Mouse (Mus musculus): ENCODE results near the gene Mcat.

The Mcat gene

GRCm38 (mm10) chr15:83575543-83575942 lies 12.0 kb upstream of the Mcat start:
- DNase-seq (ENCODE audit: low spot score in 2 of 2), result no peak

DNA sequence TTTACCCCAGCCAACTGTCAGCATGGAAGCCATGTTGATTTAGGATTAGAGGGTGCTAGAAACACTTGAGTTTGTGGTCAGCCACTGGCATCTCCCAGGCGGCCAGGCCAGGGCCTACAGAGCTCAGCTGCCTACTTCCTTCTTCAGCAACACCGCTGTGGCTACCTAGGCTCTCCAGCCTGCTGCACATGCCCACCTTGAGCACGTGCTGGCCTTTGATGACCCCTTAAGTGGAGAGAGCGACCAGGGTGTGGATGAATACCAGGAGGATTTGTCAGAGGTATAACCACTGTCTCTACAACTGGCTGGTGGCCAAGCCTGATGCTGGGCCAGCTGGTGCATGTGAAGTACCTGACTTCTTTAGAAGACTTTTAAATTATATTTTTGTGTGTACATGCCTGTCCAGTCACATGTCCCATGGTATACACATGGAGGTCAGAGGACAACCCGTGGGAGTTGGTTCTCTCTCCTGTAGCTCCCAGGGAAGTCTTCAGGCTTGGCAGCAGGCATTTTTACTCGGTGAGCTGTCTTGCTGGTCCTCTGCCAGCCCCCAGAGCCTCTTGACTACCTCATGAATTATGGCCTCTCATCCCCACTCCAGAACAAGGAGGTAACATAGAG lies 11.3 kb upstream of the Mcat start:
- no peak for DNase-seq (ENCODE audit: low spot score in 2 of 2)

DNA sequence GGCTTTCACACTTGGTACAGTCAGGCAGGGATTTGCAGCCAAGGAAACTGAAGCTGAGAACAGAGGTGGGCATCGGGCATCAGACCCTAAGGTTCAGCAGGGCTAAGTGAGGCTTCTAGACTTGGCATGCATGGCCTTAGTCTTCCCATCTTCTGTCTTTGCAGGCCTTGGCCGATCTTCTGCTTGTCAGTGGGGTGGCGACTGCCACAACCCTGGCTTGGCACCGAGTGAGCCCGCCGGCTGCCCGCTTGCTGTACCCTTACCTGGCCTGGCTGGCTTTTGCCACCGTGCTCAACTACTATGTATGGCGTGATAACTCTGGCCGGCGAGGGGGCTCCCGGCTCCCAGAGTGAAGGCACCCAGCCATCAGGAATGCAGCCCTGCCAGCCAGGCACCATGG lies 10.0 kb upstream of the Mcat start:
- no peak for DNase-seq (ENCODE audit: low spot score in 2 of 2)

DNA sequence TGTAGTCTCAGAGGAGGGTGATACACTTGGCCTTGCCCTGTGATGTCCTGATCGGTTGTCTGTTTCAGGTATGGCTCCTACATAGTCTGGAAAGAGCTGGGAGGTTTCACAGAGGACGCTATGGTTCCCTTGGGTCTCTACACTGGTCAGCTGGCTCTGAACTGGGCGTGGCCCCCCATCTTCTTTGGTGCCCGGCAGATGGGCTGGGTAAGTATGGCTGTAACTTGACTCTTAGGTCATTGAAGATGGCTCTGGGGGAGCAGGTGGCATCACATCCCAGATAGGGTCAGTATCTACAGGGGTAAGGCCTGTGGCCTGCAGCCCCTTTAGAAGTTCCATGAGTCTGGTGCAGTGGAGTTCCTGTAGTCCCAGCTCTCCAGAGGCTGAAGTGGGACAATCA lies 8.5 kb upstream of the Mcat start:
- no peak for DNase-seq (ENCODE audit: low spot score in 2 of 2)

GRCm38 (mm10) chr15:83571636-83572035 lies 8.0 kb upstream of the Mcat start:
- DNase-seq (ENCODE audit: low spot score in 2 of 2), result no peak

GRCm38 (mm10) chr15:83570641-83571040 lies 7.1 kb upstream of the Mcat start:
- DNase-seq (ENCODE audit: low spot score in 2 of 2), result peak in 1 of 2 experiments; percentile 31

- no peak for DNase-seq (ENCODE audit: low spot score in 2 of 2)
These were observed 6.1 kb upstream of the Mcat start for GRCm38 (mm10) chr15:83569682-83570081.

GRCm38 (mm10) chr15:83568544-83568943 lies 5.0 kb upstream of the Mcat start:
- no peak for DNase-seq (ENCODE audit: low spot score in 2 of 2)

- DNase-seq (ENCODE audit: low spot score in 2 of 2), result no peak
These were observed 4.1 kb upstream of the Mcat start for GRCm38 (mm10) chr15:83567728-83568127.

GRCm38 (mm10) chr15:83566006-83566405 lies 2.4 kb upstream of the Mcat start:
- no peak for DNase-seq (ENCODE audit: low spot score in 2 of 2)

DNA sequence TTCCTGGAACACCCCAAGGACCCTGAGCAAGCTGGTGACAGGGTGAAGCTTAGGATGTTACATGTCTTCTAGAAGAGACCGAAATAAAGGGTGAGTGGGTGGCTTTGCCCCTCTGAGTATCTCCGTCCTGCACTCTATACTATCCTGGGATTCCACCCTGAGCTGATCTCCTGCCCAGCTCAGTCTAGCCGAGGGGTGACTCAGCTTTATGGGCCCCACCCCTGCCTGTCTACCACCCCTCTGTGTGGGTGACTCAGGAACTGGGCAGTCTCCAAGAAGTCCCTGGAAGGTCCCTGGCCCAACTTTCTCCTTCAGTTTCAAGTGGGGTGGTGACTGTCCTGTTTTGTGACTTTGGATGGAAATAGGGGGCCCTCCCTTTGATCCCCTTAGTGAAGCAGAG lies 1.8 kb upstream of the Mcat start:
- DNase-seq (ENCODE audit: low spot score in 2 of 2), result no peak

- peak in 1 of 2 experiments; percentile 56 for DNase-seq (ENCODE audit: low spot score in 2 of 2)
These were observed 467 bp upstream of the Mcat start for GRCm38 (mm10) chr15:83563857-83564651.

- peak; percentile 72 to 75 for DNase-seq (ENCODE audit: low spot score in 2 of 2)
These were observed 839 bp downstream of the Mcat start for GRCm38 (mm10) chr15:83562626-83563270.

DNA sequence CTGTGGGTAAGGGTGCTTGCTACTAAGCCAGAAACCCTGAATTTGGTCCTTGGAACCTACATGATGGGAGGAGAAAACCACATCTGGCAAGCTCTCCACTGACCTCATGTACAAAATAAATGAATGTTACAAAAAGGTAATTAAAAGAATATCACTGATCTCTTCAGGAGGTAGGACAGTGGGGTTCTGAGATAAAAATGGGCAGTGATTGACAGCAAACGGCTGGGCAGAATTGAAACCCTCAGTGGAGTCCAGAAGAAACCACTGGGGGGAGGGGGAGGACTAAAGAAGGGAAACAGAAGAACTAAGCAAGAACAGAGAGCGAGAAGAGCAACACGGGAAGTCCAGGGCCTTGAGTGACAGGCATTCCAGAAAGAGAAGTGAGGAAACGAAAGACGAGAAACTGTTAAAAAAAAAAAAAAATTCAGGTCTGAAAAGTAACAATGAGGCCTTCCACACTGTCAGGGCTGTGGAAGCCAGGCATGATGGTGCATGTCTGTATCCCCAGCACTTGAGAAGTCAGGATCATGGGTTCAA lies 2.6 kb downstream of the Mcat start:
- DNase-seq (ENCODE audit: low spot score in 2 of 2), result no peak

DNA sequence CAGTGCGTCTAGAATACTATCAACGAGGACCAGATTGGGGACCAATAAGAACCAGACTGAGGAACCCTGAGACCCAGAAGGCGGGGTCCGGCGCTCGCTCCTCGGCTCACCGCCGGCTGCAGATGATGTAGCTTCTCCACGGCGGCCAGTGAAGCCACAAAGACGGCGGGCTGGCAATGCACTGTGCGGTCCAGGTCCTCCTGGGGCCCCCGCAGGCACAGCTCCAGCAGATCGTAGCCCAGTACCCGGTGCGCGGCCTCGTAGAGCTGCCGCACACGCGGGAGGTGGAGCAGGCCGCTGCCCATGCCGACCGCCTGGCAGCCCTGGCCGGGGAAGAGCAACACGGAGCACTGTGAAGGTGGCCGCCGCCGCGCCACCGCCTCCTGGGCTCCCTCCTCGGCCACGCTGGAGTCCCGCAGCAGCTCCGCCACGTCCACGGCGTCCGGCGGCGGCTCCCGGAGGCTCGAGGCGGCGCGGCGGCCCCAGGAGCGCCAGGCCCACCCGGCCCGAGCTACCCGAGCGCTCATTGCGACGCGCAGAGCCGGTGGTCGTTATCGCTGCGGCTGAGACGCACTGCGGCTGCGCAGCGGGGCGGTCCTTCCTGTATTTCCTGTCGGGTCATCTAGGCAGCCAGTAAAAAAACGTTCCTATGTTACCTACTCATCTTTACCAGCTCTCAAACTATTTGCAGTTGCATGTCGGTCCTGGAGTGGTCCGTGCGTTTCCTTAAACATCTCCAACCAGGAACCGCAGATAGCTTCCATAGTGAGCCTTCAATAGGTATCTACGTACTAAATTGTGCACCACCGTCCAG lies 8.2 kb downstream of the Mcat start:
- DNase-seq (ENCODE audit: low spot score in 2 of 2), result peak; percentile 85 to 89

DNA sequence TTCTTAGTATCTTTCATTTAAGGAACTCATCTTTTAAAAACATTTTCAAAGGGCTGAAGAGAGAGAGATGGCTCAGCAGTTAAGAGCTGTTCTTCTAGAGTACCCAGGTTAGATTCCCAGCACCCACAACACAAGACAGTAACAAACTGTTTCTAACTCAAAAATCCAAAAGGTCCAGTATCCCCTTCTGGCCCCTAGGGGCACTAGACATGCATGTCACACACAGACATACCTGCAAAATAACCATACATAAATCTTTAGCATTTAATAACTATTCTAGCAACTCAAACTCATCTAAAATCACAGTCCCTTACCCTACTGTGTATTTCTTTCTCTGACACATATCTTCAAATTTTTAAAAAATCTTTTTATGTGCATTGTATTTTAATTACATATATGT lies 9.8 kb downstream of the Mcat start:
- DNase-seq (ENCODE audit: low spot score in 2 of 2), result no peak

- no peak for DNase-seq (ENCODE audit: low spot score in 2 of 2)
These were observed 13.4 kb downstream of the Mcat start for GRCm38 (mm10) chr15:83550137-83550536.

- no peak for DNase-seq (ENCODE audit: low spot score in 2 of 2)
These were observed 16.4 kb downstream of the Mcat start for GRCm38 (mm10) chr15:83547144-83547543.

DNA sequence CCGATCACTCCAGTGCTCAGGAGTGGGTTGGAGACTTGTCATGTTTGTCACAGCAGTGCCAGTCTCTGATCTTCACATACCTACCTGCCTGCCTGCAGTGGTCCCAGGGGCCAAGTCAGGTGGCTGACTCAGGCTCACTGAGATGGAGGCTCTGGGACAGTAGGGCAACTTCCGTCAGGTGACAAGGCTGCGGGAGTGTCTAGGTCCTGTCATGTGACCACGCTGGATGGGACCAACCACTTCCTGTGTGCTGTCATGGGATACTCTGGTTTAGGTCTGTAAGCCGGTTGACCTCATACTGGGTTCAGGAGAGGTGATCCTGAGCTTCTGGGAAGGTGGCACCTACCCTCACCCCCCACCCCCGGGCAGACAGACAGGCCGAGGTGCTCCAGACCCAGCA lies 17.6 kb downstream of the Mcat start:
- no peak for DNase-seq (ENCODE audit: low spot score in 2 of 2)

- no peak for DNase-seq (ENCODE audit: low spot score in 2 of 2)
These were observed 21.8 kb downstream of the Mcat start for GRCm38 (mm10) chr15:83541647-83542287.

DNA sequence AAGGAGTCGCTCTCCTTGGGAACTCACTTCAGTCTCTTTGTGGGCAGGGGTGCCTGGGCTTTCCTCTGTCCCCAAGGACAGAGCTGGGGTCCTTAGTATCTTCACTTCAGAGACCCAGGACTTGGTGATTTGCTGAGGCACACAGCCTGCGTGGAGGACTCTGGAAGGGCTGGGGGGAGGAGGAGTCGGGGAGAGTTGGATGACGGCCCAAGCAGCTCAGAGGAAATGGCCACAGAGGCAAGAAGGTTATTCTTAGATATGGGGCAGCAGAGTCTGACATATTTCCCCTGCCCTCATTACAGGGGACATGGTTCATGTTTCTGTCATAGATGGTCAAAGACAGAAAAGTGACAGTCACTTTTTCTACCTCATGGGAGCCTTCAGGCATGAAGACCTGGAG lies 23.7 kb downstream of the Mcat start:
- DNase-seq (ENCODE audit: low spot score in 2 of 2), result no peak
